Mouse (Mus musculus) erythroblast, embryonic 14.5 days (primary cell): Measurements from ENCODE around the gene Cmbl.

Source experiments
- GATA1 ChIP-seq: IDR thresholded peaks from 2 replicates; pipeline ENCODE4 v1.6.1; 2012; ENCODE audit warnings: low read length, inconsistent platforms, mixed read lengths
- TAL1 ChIP-seq: IDR thresholded peaks from 3 replicates; pipeline ENCODE4 v1.6.1; 2012; ENCODE audit warnings: low read length, inconsistent platforms, mixed read lengths

GRCm38 (mm10) chr15:31531446-31532330 lies 33.5 kb upstream of the Cmbl start:
- no peak for TF ChIP-seq TAL1
- TF ChIP-seq GATA1: no peak
